Mouse (Mus musculus): ENCODE measurements around the gene Cox18. TPM values are rescaled to one million over a fixed set of nuclear protein-coding genes. Genes with fewer than 3 reads are reported as not detected.
"Not testable (repeated sequence)": the region's sequence is repeated elsewhere in the genome, so short reads cannot be mapped to it uniquely, and the experiment has no call there.

Gene Cox18
- 10 to 100 TPM; 21.4 to 24.0 (median 23.2) TPM for total RNA-seq (2022)

- DNase-seq (ENCODE audit: low spot score in 2 of 2): peak; percentile 98
These were observed at the start of gene Cox18 for GRCm38 (mm10) chr5:90223534-90224381. TSS of gene Cox18 (minus strand) at chr5:90224001.

GRCm38 (mm10) chr5:90262230-90262629, 38.4 kb upstream of the Cox18 start:
- DNase-seq (ENCODE audit: low spot score in 2 of 2): not testable (repeated sequence)

- DNase-seq (ENCODE audit: low spot score in 2 of 2): no peak
These were observed 33.2 kb upstream of the Cox18 start for GRCm38 (mm10) chr5:90257023-90257422.

GRCm38 (mm10) chr5:90247503-90247902, 23.7 kb upstream of the Cox18 start:
- DNase-seq (ENCODE audit: low spot score in 2 of 2): no peak

- no peak for DNase-seq (ENCODE audit: low spot score in 2 of 2)
These were observed 23.2 kb upstream of the Cox18 start for GRCm38 (mm10) chr5:90246987-90247386.

- no peak for DNase-seq (ENCODE audit: low spot score in 2 of 2)
These were observed 22.8 kb upstream of the Cox18 start for GRCm38 (mm10) chr5:90246567-90246966.

GRCm38 (mm10) chr5:90245416-90245815, 21.6 kb upstream of the Cox18 start:
- DNase-seq (ENCODE audit: low spot score in 2 of 2): no peak

- DNase-seq (ENCODE audit: low spot score in 2 of 2): no peak
These were observed 11.4 kb upstream of the Cox18 start for GRCm38 (mm10) chr5:90235217-90235616.

GRCm38 (mm10) chr5:90233305-90233704, 9.5 kb upstream of the Cox18 start:
- DNase-seq (ENCODE audit: low spot score in 2 of 2): peak in 1 of 2 experiments; percentile 28

GRCm38 (mm10) chr5:90229760-90230159, 6.0 kb upstream of the Cox18 start:
- no peak for DNase-seq (ENCODE audit: low spot score in 2 of 2)

GRCm38 (mm10) chr5:90226696-90227095, 2.9 kb upstream of the Cox18 start:
- no peak for DNase-seq (ENCODE audit: low spot score in 2 of 2)

GRCm38 (mm10) chr5:90224730-90225129, 929 bp upstream of the Cox18 start:
- DNase-seq (ENCODE audit: low spot score in 2 of 2): no peak

- DNase-seq (ENCODE audit: low spot score in 2 of 2): no peak
These were observed 864 bp downstream of the Cox18 start for GRCm38 (mm10) chr5:90222937-90223336.

- no peak for DNase-seq (ENCODE audit: low spot score in 2 of 2)
These were observed 6.0 kb downstream of the Cox18 start for GRCm38 (mm10) chr5:90217791-90218190.

GRCm38 (mm10) chr5:90217226-90217625, 6.6 kb downstream of the Cox18 start:
- DNase-seq (ENCODE audit: low spot score in 2 of 2): no peak

GRCm38 (mm10) chr5:90213356-90213755, 10.4 kb downstream of the Cox18 start:
- no peak for DNase-seq (ENCODE audit: low spot score in 2 of 2)

GRCm38 (mm10) chr5:90203168-90203567, 20.6 kb downstream of the Cox18 start:
- DNase-seq (ENCODE audit: low spot score in 2 of 2): no peak

GRCm38 (mm10) chr5:90202447-90203117, 21.2 kb downstream of the Cox18 start:
- DNase-seq (ENCODE audit: low spot score in 2 of 2): no peak

GRCm38 (mm10) chr5:90199922-90200632, 23.7 kb downstream of the Cox18 start:
- no peak for DNase-seq (ENCODE audit: low spot score in 2 of 2)

GRCm38 (mm10) chr5:90194831-90195230, 29.0 kb downstream of the Cox18 start:
- peak in 1 of 2 experiments; percentile 71 for DNase-seq (ENCODE audit: low spot score in 2 of 2)

GRCm38 (mm10) chr5:90182782-90183181, 41.0 kb downstream of the Cox18 start:
- no peak for DNase-seq (ENCODE audit: low spot score in 2 of 2)

- DNase-seq (ENCODE audit: low spot score in 2 of 2): no peak
These were observed 44.7 kb downstream of the Cox18 start for GRCm38 (mm10) chr5:90179094-90179493.

All from layer of hippocampus, adult 8-10 months (tissue).